Comparison of ENCODE assay signal across 17 mouse cellular contexts in genomic region chr8:11134562-11134961, GRCm38 (mm10).
"Had no signal": no experiment of that assay in that cellular context is flagged by ENCODE, and none has a peak within 500 bp of the region (broad histone marks: within the 10 kb centered on the region; RNA-seq: fewer than 3 reads in every experiment).

No protein-coding gene starts in this region.

- H3K36me3 ChIP-seq: midbrain, embryonic 10.5 days; midbrain, embryonic 12.5 days; neural tube, embryonic 13.5 days; neural tube, embryonic 15.5 days; stomach, embryonic 15.5 days had no signal

- H3K4me2 ChIP-seq: lung, embryonic 14.5 days; midbrain, embryonic 12.5 days; neural tube, embryonic 13.5 days; neural tube, embryonic 15.5 days; stomach, embryonic 15.5 days had no signal

- DNase-seq: lung, adult 18-20 months; lung, postnatal 10 days; lung, postnatal 4 days; midbrain, embryonic 14.5 days; right cerebral cortex, postnatal 14 days; thymus, adult 2 months; thymus, postnatal 25 days; thymus, postnatal 4 days had no signal

- H3K4me1 ChIP-seq: midbrain, embryonic 10.5 days; midbrain, embryonic 12.5 days; neural tube, embryonic 13.5 days; neural tube, embryonic 15.5 days; stomach, embryonic 15.5 days had no signal

- ATAC-seq: midbrain, embryonic 16.5 days had no signal

- H3K9me3 ChIP-seq: midbrain, embryonic 10.5 days; midbrain, embryonic 12.5 days; neural tube, embryonic 13.5 days; neural tube, embryonic 15.5 days; stomach, embryonic 15.5 days had no signal

- H3K4me3 ChIP-seq: midbrain, embryonic 10.5 days; midbrain, embryonic 12.5 days; myocyte; neural tube, embryonic 13.5 days; neural tube, embryonic 15.5 days; stomach, embryonic 15.5 days had no signal

- H3K27me3 ChIP-seq: midbrain, embryonic 12.5 days; neural tube, embryonic 13.5 days; neural tube, embryonic 15.5 days; stomach, embryonic 15.5 days had no signal

- H3K9ac ChIP-seq: lung, embryonic 14.5 days; midbrain, embryonic 12.5 days; neural tube, embryonic 13.5 days; neural tube, embryonic 15.5 days; stomach, embryonic 15.5 days had no signal

- H3K27ac ChIP-seq: midbrain, embryonic 10.5 days; midbrain, embryonic 12.5 days; neural tube, embryonic 13.5 days; neural tube, embryonic 15.5 days; stomach, embryonic 15.5 days; stomach, postnatal 0 days had no signal
